Mouse (Mus musculus) spleen, postnatal 4 days (tissue): ENCODE measurements around the gene Ctdsp2.

ENCODE experiments used
- DNase-seq, 2 experiments: peaks; one replicate each; pipeline ENCODE4 v3.0.0; 2022; ENCODE audit warnings: low spot score in 2 of 2

Ctdsp2 gene

DNA sequence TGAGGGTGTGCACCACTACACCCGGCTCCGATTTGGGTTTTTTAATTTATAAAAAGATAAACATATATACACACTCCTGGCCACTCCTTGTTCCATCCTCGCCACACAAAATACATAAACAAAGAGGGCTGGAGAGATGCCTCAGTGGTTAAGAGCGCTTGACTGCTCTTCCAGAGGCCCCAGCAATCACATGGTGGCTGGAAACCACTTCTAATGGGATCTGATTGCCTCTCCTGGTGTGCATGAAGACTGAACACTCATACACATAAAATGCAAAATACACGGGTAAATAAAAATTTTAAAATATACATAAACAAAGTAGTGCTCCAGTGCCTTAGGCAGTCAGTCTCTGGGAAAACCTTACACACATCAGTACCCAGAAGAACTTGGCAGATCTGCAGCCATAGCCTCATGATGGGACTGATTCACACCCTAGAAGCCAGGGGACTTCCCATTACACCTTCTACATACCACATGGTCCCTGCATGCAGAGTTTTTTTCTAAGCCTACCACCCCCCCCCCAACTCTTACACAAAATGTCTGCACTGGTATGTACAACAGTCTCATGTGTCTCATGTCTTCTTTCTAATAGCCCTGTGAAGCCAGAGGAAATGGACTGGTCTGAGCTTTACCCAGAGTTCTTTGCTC lies 64.1 kb downstream of the Ctdsp2 start:
- no peak for DNase-seq

DNA sequence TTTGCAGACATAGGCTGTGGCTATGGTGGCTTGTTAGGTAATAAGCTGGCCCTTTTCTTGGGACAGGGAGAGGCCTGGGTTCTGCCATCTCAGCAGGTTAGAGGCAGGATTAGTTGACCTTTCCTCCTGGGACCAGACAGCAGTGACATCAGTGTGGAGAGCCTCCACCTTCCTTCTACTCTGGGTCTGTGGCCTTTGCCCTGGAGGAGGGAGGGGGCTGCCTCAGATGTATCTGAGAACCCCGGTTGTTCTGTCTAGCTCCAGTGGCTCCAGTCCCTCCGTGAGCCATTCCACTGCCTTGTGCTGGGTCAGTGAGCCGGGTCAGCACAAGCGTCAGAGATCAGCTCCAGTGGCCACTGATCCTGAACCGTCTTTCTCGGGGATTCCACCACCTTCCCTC lies 64.7 kb downstream of the Ctdsp2 start:
- DNase-seq = no peak

DNA sequence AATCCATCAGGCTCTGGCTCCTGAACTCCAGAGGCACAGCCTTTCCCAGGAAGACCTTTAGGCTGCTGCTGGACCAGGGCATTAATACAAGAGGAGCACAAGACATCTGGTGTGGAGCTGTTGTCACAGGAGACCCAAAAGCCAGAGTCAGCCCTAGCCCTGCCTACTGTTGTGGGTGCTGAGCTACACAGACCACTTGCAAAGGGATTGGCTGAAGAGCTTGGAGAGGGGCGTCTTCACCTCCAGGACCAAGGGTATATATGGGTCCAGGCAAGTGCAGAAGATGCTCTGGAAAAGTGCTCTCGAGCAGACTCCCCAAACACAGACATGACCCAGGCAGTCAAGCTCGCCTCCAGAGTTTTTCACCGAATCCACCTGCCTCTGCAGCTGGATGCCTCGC lies 69.4 kb downstream of the Ctdsp2 start, which contains the start of gene Cyp27b1:
Gene Cyp27b1, plus strand, starts transcription at position 297 of the 400 bp plus-strand sequence.
- no peak for DNase-seq

DNA sequence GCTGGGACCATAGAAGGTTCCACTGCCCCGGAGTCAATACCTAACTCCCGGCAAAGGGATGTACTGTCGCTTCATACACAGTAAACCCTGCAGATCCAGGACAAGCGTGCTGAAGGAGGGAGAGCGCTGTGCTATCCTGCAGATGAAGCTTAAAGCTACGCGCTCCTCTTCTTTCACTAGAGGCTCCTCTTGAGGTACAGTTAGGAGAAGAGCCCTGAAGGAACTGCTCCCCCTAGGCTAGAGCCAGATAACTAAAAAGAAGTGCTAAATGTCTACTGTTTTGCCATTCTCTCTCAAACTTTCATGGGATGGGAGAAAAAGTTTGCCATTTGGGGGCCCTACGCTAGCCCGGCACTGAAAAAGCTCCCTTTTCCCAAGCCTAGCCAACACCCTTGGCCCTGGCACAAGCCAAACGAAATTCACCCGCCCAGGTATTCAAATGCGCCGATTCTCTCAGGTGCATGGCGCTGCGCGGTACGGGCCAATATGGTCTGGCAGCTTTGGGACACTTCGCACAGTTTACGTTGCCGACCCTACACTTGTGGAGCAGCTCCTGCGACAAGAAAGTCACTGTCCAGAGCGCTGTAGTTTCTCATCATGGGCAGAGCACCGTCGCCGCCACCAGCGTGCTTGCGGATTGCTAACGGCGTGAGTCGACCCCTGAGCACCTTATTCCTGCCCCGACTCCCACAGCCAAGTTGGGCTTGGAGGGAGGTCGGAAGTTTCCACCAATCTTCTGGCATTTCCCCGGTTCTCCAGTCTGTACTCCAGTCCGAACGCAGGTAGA lies 70.3 kb downstream of the Ctdsp2 start:
- DNase-seq = no peak
